ENCODE assay signal across 18 mouse cellular contexts in the genomic region with DNA sequence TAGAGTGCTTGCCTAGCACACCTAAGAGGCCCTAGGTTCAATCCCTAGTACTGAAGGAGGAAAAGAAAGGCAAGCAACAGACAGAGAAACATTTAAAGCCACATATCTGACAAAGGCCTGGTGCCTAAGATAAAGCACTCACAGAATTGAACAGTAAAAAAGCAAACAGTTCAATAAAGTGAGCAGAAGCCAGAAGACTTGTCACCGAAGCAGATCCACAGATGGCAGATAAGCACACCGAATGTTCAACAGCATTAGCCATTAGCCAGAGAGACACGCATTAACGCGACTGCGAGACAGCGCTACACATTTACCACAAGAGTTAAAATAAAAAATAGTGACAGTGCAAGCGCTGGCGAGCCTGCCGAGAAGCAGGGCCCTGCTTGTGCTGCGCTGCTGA. TPM values are rescaled to one million over a fixed set of nuclear protein-coding genes. Genes with fewer than 3 reads are reported as not detected.
A peak's percentile ranks its signal among the peaks of the same experiment; 100 is the strongest.
DNase-seq lines count a peak whose midpoint lies in the region; ATAC-seq and TF ChIP-seq lines count a peak whose summit lies in the region.
"Had no signal": no experiment of that assay in that cellular context is flagged by ENCODE, and none has a peak within 500 bp of the region (broad histone marks: within the 10 kb centered on the region; RNA-seq: fewer than 3 reads in every experiment).

No protein-coding gene starts in this region.

- no peak for ATAC-seq in heart, embryonic 13.5 days (ENCODE audit: extremely low read depth, insufficient number of reproducible peaks, low FRiP score, low TSS enrichment)
- ATAC-seq in G1E (ENCODE audit: extremely low read depth, insufficient number of reproducible peaks, low FRiP score, poor library complexity, severe bottlenecking): peak; percentile 52; the same call in 1 of the 2 replicates
- peak; percentile 46 for ATAC-seq in forebrain, embryonic 16.5 days
- ATAC-seq in liver, embryonic 16.5 days (ENCODE audit: low read depth): no peak
- ATAC-seq: Patski had no signal

- no peak overlapping the region for H3K27ac ChIP-seq in heart, embryonic 13.5 days (replicated peaks)
- H3K27ac ChIP-seq in forebrain, embryonic 16.5 days (ENCODE audit: low read length): peak overlapping the region; percentile 46
- H3K27ac ChIP-seq in liver, embryonic 16.5 days (ENCODE audit: low read length): peak overlapping the region; percentile 85
- H3K27ac ChIP-seq: embryonic facial prominence, embryonic 12.5 days; heart, embryonic 15.5 days; limb, embryonic 13.5 days; midbrain, embryonic 10.5 days had no signal

- H3K9me3 ChIP-seq in heart, embryonic 13.5 days: no peaks in the 10 kb centered on the region
- no peaks in the 10 kb centered on the region for H3K9me3 ChIP-seq in G1E (replicated peaks)
- H3K9me3 ChIP-seq in forebrain, embryonic 16.5 days (ENCODE audit: control insufficient read depth, low read length): no peaks in the 10 kb centered on the region
- H3K9me3 ChIP-seq in liver, embryonic 16.5 days (replicated peaks; ENCODE audit: control insufficient read depth, low read length): no peaks in the 10 kb centered on the region
- H3K9me3 ChIP-seq: embryonic facial prominence, embryonic 12.5 days; heart, embryonic 15.5 days; limb, embryonic 13.5 days; midbrain, embryonic 10.5 days had no signal

- intact Hi-C loops in heart, postnatal 25 days (cut with DNase I): no loop called here

- no peak overlapping the region for H3K4me3 ChIP-seq in heart, embryonic 13.5 days
- H3K4me3 ChIP-seq in G1E (ENCODE audit: low read depth, low read length): peak overlapping the region; percentile 63; the same call in 1 of the 2 replicates
- H3K4me3 ChIP-seq in forebrain, embryonic 16.5 days (replicated peaks; ENCODE audit: low read length): no peak overlapping the region
- H3K4me3 ChIP-seq in liver, embryonic 16.5 days (ENCODE audit: low read depth, low read length): peak overlapping the region; percentile 32
- H3K4me3 ChIP-seq: embryonic facial prominence, embryonic 12.5 days; heart, embryonic 15.5 days; limb, embryonic 13.5 days; midbrain, embryonic 10.5 days had no signal

- 76% methylated on average over 11 of the region's 11 CpGs for WGBS in heart, embryonic 13.5 days
- WGBS in forebrain, embryonic 16.5 days: 65% methylated on average over 11 of the region's 11 CpGs
- 17% methylated on average over 11 of the region's 11 CpGs for WGBS in liver, embryonic 16.5 days (ENCODE audit: insufficient replicate concordance)

- H3K27me3 ChIP-seq in heart, embryonic 13.5 days (replicated peaks): no peaks in the 10 kb centered on the region
- no peaks in the 10 kb centered on the region for H3K27me3 ChIP-seq in G1E (ENCODE audit: insufficient read depth, low read length)
- no peaks in the 10 kb centered on the region for H3K27me3 ChIP-seq in forebrain, embryonic 16.5 days (replicated peaks; ENCODE audit: control insufficient read depth, insufficient read depth, low read length)
- H3K27me3 ChIP-seq in liver, embryonic 16.5 days (ENCODE audit: control insufficient read depth, insufficient read depth, low read depth, low read length): no peaks in the 10 kb centered on the region
- H3K27me3 ChIP-seq: embryonic facial prominence, embryonic 12.5 days; heart, embryonic 15.5 days; limb, embryonic 13.5 days; Patski had no signal

- TF ChIP-seq CTCF in G1E (IDR thresholded peaks at IDR 0.05; ENCODE audit: low read depth, low read length): no peak

- H3K4me1 ChIP-seq in heart, embryonic 13.5 days: peaks cover 98% of the 10 kb centered on the region
- peaks cover 99% of the 10 kb centered on the region for H3K4me1 ChIP-seq in G1E (ENCODE audit: insufficient read depth, low read depth, low read length)
- peaks cover 38% of the 10 kb centered on the region for H3K4me1 ChIP-seq in forebrain, embryonic 16.5 days (replicated peaks; ENCODE audit: control insufficient read depth, insufficient read depth, low read length)
- peaks cover 97% of the 10 kb centered on the region for H3K4me1 ChIP-seq in liver, embryonic 16.5 days (ENCODE audit: control insufficient read depth, low read depth, low read length)

- no peak for DNase-seq in heart, postnatal 25 days (ENCODE audit: low spot score)
- DNase-seq in G1E (ENCODE audit: low spot score): peak; percentile 52
- DNase-seq in cerebellum, postnatal 4 days (ENCODE audit: low spot score in 2 of 2): no peak
- no peak for DNase-seq in right cerebral cortex, adult 18-20 months
- DNase-seq in lung, postnatal 10 days: no peak
- DNase-seq: adrenal gland, postnatal 14 days; cerebellum, adult 9-10 months; kidney, adult 11 months; thymus, adult 18-20 months had no signal

- H3K9ac ChIP-seq in heart, embryonic 13.5 days: peak overlapping the region; percentile 28; the same call in 1 of the 2 replicates
- H3K9ac ChIP-seq in forebrain, embryonic 16.5 days (replicated peaks; ENCODE audit: low read depth, low read length): no peak overlapping the region
- peak overlapping the region; percentile 30 for H3K9ac ChIP-seq in liver, embryonic 16.5 days (ENCODE audit: low read depth, low read length)
- H3K9ac ChIP-seq: embryonic facial prominence, embryonic 12.5 days; heart, embryonic 15.5 days; limb, embryonic 13.5 days had no signal

- no peak overlapping the region for H3K4me2 ChIP-seq in heart, embryonic 13.5 days
- H3K4me2 ChIP-seq in forebrain, embryonic 16.5 days (ENCODE audit: low read length): no peak overlapping the region
- H3K4me2 ChIP-seq in liver, embryonic 16.5 days (ENCODE audit: low read depth, low read length): peak overlapping the region; percentile 50
- H3K4me2 ChIP-seq: embryonic facial prominence, embryonic 12.5 days; heart, embryonic 15.5 days; limb, embryonic 13.5 days had no signal

- H3K36me3 ChIP-seq in heart, embryonic 13.5 days: 0 out of 2 replicates have a peak, but pooled peaks cover 7% of the 10 kb centered on the region
- H3K36me3 ChIP-seq in G1E (replicated peaks): peaks cover 70% of the 10 kb centered on the region
- no peaks in the 10 kb centered on the region for H3K36me3 ChIP-seq in forebrain, embryonic 16.5 days (ENCODE audit: control insufficient read depth, insufficient read depth)
- no peaks in the 10 kb centered on the region for H3K36me3 ChIP-seq in liver, embryonic 16.5 days (ENCODE audit: control insufficient read depth, insufficient read depth)
- H3K36me3 ChIP-seq: embryonic facial prominence, embryonic 12.5 days; heart, embryonic 15.5 days had no signal

RNA-seq across cellular contexts. Expression of a gene that starts 15.1 kb away (rescaled TPM):
- 18.7 and 23.3 TPM in 2 replicates for polyA plus RNA-seq in heart, embryonic 13.5 days (2015; fragmentation: Nextera tagmentation; extraction: Ambion mirVana)
- 10 to 100 TPM; 22.6 to 22.8 TPM for total RNA-seq in heart, postnatal 25 days (2021)
- total RNA-seq in G1E (2014; fragmentation: Nextera tagmentation): 62.7 and 75.9 TPM in 2 replicates
- 3.8 and 4.4 TPM in 2 replicates for total RNA-seq in G1E (2017)
- 88.8 and 104 TPM in 2 replicates for polyA plus RNA-seq in G1E (2012)
- 25.3 and 26.3 TPM in 2 replicates for polyA plus RNA-seq in forebrain, embryonic 16.5 days (2015; fragmentation: Nextera tagmentation; extraction: Ambion mirVana)
- polyA plus RNA-seq in liver, embryonic 16.5 days (2015; fragmentation: Nextera tagmentation; extraction: Ambion mirVana): 2.5 and 3.5 TPM in 2 replicates

RNA-seq across cellular contexts. Expression of a gene that starts 15.1 kb away (rescaled TPM):
- 27.9 and 30.5 TPM in 2 replicates for polyA plus RNA-seq in heart, embryonic 13.5 days (2015; fragmentation: Nextera tagmentation; extraction: Ambion mirVana)
- 1 to 10 TPM; 8.4 to 8.8 TPM for total RNA-seq in heart, postnatal 25 days (2021)
- total RNA-seq in G1E (2014; fragmentation: Nextera tagmentation) (13.2 and 16.0 TPM in 2 replicates), G1E (2017) (5.6 and 6.4 TPM in 2 replicates)
- 72.6 and 85.1 TPM in 2 replicates for polyA plus RNA-seq in G1E (2012)
- 25.5 and 26.7 TPM in 2 replicates for polyA plus RNA-seq in forebrain, embryonic 16.5 days (2015; fragmentation: Nextera tagmentation; extraction: Ambion mirVana)
- polyA plus RNA-seq in liver, embryonic 16.5 days (2015; fragmentation: Nextera tagmentation; extraction: Ambion mirVana): 16.4 and 17.5 TPM in 2 replicates

RNA-seq across cellular contexts. Expression of a gene that starts 35.8 kb away (rescaled TPM):
- polyA plus RNA-seq in heart, embryonic 13.5 days (2015; fragmentation: Nextera tagmentation; extraction: Ambion mirVana): not detected in 2 replicates
- total RNA-seq in heart, postnatal 25 days (2021): not detected
- total RNA-seq in G1E (2014; fragmentation: Nextera tagmentation) (not detected in 2 replicates), G1E (2017) (not detected in 2 replicates)
- polyA plus RNA-seq in G1E (2012): 0.07 TPM in 1 of 2 replicates, not detected in the other
- not detected in 2 replicates for polyA plus RNA-seq in forebrain, embryonic 16.5 days (2015; fragmentation: Nextera tagmentation; extraction: Ambion mirVana)
- polyA plus RNA-seq in liver, embryonic 16.5 days (2015; fragmentation: Nextera tagmentation; extraction: Ambion mirVana): not detected in 2 replicates
- total RNA-seq: adrenal gland, postnatal 14 days had no signal
- polyA plus RNA-seq: embryonic facial prominence, embryonic 12.5 days; heart, embryonic 15.5 days; limb, embryonic 13.5 days; Patski had no signal

RNA-seq across cellular contexts. Expression of a gene that starts 42.2 kb away (rescaled TPM):
- not detected in 2 replicates for polyA plus RNA-seq in heart, embryonic 13.5 days (2015; fragmentation: Nextera tagmentation; extraction: Ambion mirVana)
- total RNA-seq in heart, postnatal 25 days (2021): not detected
- total RNA-seq in G1E (2014; fragmentation: Nextera tagmentation) (not detected in 2 replicates), G1E (2017) (not detected in 2 replicates)
- not detected in 2 replicates for polyA plus RNA-seq in G1E (2012)
- not detected in 2 replicates for polyA plus RNA-seq in forebrain, embryonic 16.5 days (2015; fragmentation: Nextera tagmentation; extraction: Ambion mirVana)
- 0.53 and 2.5 TPM in 2 replicates for polyA plus RNA-seq in liver, embryonic 16.5 days (2015; fragmentation: Nextera tagmentation; extraction: Ambion mirVana)
- total RNA-seq: adrenal gland, postnatal 14 days; layer of hippocampus, adult 8-10 months had no signal
- polyA plus RNA-seq: embryonic facial prominence, embryonic 12.5 days; heart, embryonic 15.5 days; limb, embryonic 13.5 days; midbrain, embryonic 10.5 days; Patski had no signal

RNA-seq across cellular contexts. Expression of a gene that starts 48.3 kb away (rescaled TPM):
- not detected in 2 replicates for polyA plus RNA-seq in heart, embryonic 13.5 days (2015; fragmentation: Nextera tagmentation; extraction: Ambion mirVana)
- total RNA-seq in heart, postnatal 25 days (2021): not detected
- total RNA-seq in G1E (2014; fragmentation: Nextera tagmentation) (not detected in 2 replicates), G1E (2017) (0.11 TPM in 1 of 2 replicates, not detected in the other)
- polyA plus RNA-seq in G1E (2012): not detected in 2 replicates
- polyA plus RNA-seq in forebrain, embryonic 16.5 days (2015; fragmentation: Nextera tagmentation; extraction: Ambion mirVana): not detected in 2 replicates
- polyA plus RNA-seq in liver, embryonic 16.5 days (2015; fragmentation: Nextera tagmentation; extraction: Ambion mirVana): not detected in 2 replicates
- total RNA-seq: adrenal gland, postnatal 14 days had no signal
- polyA plus RNA-seq: heart, embryonic 15.5 days; limb, embryonic 13.5 days; midbrain, embryonic 10.5 days; Patski had no signal

Comparison
In these comparisons a context has a peak if more than half of its experiments do, and no peak if none do; other contexts are left out.
1. ATAC-seq: peak in G1E (single experiment) and forebrain, embryonic 16.5 days (single experiment); none in heart, embryonic 13.5 days (single experiment) and liver, embryonic 16.5 days (single experiment).
2. H3K4me3 ChIP-seq: peak in G1E (single experiment) and liver, embryonic 16.5 days (single experiment); none in heart, embryonic 13.5 days (single experiment) and forebrain, embryonic 16.5 days (single experiment).